Mouse (Mus musculus) lung, postnatal 0 days (tissue): Measurements from ENCODE around the gene Cass4.

Source experiments
- CTCF ChIP-seq: IDR thresholded peaks from 2 replicates; pipeline ENCODE4 v1.5.1; 2016; ENCODE audit warnings: antibody characterized with exemption, mild to moderate bottlenecking
- EP300 ChIP-seq: IDR thresholded peaks from 2 replicates; pipeline ENCODE4 v1.6.1; 2016; ENCODE audit warnings: antibody characterized with exemption, mild to moderate bottlenecking, control low read depth

- TF ChIP-seq CTCF (no peak), EP300 (no peak)
These were observed 17.0 kb upstream of the Cass4 start for GRCm38 (mm10) chr2:172376551-172376950.
